Mouse (Mus musculus) limb, embryonic 11.5 days (tissue): Measurements from ENCODE around the gene Tspan13. TPM values are rescaled to one million over a fixed set of nuclear protein-coding genes. Genes with fewer than 3 reads are reported as not detected.

Source experiments
- ATAC-seq: fragments of 200-750 bp; cut with Nextera tagmentation; 2 replicates; pipeline ENCODE4 v1.8.0; 2017; ENCODE audit warnings: low read depth; ENCODE audit not compliant: insufficient number of reproducible peaks, low FRiP score, low TSS enrichment
- DNase-seq: peaks from one replicate; pipeline ENCODE4 v3.0.0-alpha.2; 2015; ENCODE audit warnings: low spot score
- H3K27ac ChIP-seq: fragments of 300-500 bp; sonication (generic); replicated peaks from 2 replicates; pipeline ENCODE4 v1.5.1; 2014; ENCODE audit warnings: low read depth, mild to moderate bottlenecking, low read length
- H3K27me3 ChIP-seq: fragments of 300-500 bp; sonication (generic); 2 replicates; pipeline ENCODE4 v1.6.1; 2014; ENCODE audit warnings: mild to moderate bottlenecking, low read length, mixed read lengths; ENCODE audit not compliant: control insufficient read depth, insufficient read depth
- H3K36me3 ChIP-seq: fragments of 300-500 bp; sonication (generic); 2 replicates; pipeline ENCODE4 v1.6.1; 2014; ENCODE audit warnings: mild to moderate bottlenecking, low read length, moderate library complexity, mixed read lengths; ENCODE audit not compliant: control insufficient read depth, insufficient read depth
- H3K4me1 ChIP-seq: fragments of 300-500 bp; sonication (generic); 2 replicates; pipeline ENCODE4 v1.6.1; 2014; ENCODE audit warnings: low read length, mixed read lengths; ENCODE audit not compliant: control insufficient read depth, insufficient read depth
- H3K4me2 ChIP-seq: fragments of 300-500 bp; sonication (generic); 2 replicates; pipeline ENCODE4 v1.6.1; 2014; ENCODE audit warnings: low read depth, mild to moderate bottlenecking, moderate library complexity; ENCODE audit not compliant: severe bottlenecking
- H3K4me3 ChIP-seq: fragments of 300-500 bp; sonication (generic); 2 replicates; pipeline ENCODE4 v1.5.1; 2014; ENCODE audit warnings: low read depth, low read length
- H3K9ac ChIP-seq: fragments of 300-500 bp; sonication (generic); 2 replicates; pipeline ENCODE4 v1.6.1; 2014; ENCODE audit warnings: mild to moderate bottlenecking, low read length
- H3K9me3 ChIP-seq: fragments of 300-500 bp; sonication (generic); 2 replicates; pipeline ENCODE4 v1.6.1; 2016; ENCODE audit warnings: low read length; ENCODE audit not compliant: control insufficient read depth
- WGBS: fragments of 180-500 bp; shearing (Covaris S2); extraction: QIAGEN DNeasy Blood & Tissue Kit; methylation state at CpG from one replicate; pipeline ENCODE4 v1.1.7; 2014; 5-methylcytosine and 5-hydroxymethylcytosine counted together
- polyA plus RNA-seq: library from polyadenylated mRNA; unstranded; fragments of >200 nt; fragmentation: Nextera tagmentation; extraction: Ambion mirVana; gene quantifications from 2 replicates; pipeline ENCODE4 v1.2.1, GENCODE M21; 2014

Gene Tspan13
- polyA plus RNA-seq, 1 experiment from 2014 or later = 54.7 TPM

DNA sequence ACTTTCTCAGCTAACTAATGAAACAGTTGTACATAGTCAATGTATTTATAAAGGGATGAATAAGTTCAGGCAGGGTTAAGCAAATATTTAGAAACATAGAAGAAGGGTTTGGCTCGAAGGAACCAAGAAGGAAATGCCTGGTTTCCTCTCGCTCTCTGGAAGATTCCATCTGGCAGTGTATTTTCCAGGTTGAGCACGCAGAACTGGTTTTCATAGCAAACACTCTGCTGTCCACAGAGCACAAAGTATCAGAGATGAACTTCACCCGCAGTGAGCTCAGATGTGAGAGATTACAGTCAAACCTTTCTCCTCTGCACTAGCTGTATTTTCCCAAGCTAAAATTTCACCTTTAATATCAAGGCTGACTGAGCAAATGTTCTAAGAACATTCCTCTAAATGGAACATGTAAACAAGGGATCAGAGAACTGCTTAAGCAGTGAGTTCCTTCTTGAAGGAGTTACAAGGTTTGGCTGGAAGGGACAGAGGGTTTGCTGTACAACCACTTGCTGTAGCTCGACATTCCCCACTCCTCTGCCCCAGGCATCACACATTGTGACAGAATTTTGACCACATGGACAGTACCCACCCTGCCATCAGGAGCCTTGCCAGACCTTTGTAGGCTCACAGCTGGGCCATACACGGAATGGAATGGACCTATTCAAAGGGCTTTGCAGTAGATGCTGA lies 33.8 kb downstream of the Tspan13 start:
- no peak overlapping the region for H3K4me2 ChIP-seq
- no peaks in the 10 kb centered on the region for H3K4me1 ChIP-seq
- no peak overlapping the region for H3K9ac ChIP-seq
- 80% methylated on average over 6 of the region's 6 CpGs for WGBS
- no peaks in the 10 kb centered on the region for H3K27me3 ChIP-seq
- H3K27ac ChIP-seq = no peak overlapping the region
- H3K4me3 ChIP-seq = no peak overlapping the region
- no peaks in the 10 kb centered on the region for H3K9me3 ChIP-seq
- H3K36me3 ChIP-seq = no peaks in the 10 kb centered on the region
- ATAC-seq = no peak
- no peak for DNase-seq

DNA sequence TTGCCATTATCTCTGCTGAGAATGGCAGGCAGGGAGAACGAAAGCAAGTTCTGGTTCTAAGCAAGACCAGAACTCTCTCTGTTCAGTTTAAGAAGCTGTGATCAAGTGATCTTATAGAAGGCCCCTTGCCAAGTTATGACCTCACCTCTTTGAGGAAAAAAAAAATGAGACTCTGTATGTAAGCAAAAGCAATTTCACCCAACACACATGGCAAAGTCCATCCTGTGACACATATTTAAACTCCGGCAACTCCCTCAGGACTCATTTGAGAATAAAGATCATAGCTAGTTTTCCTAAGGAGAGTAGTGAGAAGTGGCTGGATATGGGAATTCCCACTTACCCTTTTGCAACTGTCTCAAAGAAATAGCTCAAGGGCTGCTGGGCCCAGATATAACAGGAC lies 34.7 kb downstream of the Tspan13 start:
- no peak overlapping the region for H3K4me3 ChIP-seq
- no peaks in the 10 kb centered on the region for H3K4me1 ChIP-seq
- no peak overlapping the region for H3K4me2 ChIP-seq
- no peaks in the 10 kb centered on the region for H3K9me3 ChIP-seq
- 89% methylated on average over 2 of the region's 2 CpGs for WGBS
- H3K27ac ChIP-seq = no peak overlapping the region
- no peaks in the 10 kb centered on the region for H3K27me3 ChIP-seq
- DNase-seq (no peak), ATAC-seq (no peak)
- H3K36me3 ChIP-seq = no peaks in the 10 kb centered on the region
- no peak overlapping the region for H3K9ac ChIP-seq

DNA sequence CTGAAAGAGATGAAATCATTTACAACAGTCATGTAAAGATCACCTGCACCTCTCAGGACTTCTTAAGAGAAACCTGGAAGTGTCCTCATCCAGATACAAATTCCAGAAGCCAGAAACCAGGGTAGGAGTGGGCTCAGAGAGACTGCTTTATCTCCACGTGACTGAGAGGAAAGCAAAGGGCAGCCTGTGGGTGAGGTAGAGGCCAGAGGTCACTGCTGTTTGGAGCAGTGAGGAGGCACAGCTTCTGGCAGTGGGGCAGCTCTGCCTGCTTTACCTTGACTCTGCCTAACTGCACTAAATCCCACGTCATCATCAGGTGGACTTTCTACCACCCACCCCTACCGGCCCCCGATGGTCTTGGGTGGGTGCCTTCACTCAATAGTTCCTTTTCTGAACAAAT lies 37.6 kb downstream of the Tspan13 start:
- DNase-seq = no peak

DNA sequence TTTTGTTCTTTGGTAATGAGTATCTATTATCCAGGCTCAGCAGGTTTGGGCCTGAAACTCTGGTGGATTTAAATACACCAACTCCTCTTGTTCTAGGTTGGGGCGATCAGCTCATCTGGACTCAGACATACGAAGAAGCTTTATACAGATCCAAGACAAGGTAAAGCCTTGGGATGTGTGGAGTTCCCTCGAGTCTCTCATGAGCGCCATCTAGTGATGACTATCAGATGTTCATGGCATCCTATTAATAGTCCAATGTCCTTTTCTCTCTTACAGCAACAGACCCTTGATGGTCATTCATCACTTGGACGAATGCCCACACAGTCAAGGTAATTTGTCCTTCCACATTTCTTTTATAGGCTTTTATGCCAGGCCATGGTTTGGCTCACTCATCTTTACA lies 46.5 kb downstream of the Tspan13 start:
- ATAC-seq (no peak), DNase-seq (peak; percentile 52)
- no peaks in the 10 kb centered on the region for H3K36me3 ChIP-seq
- H3K9ac ChIP-seq = no peak overlapping the region
- no peaks in the 10 kb centered on the region for H3K9me3 ChIP-seq
- no peaks in the 10 kb centered on the region for H3K4me1 ChIP-seq
- H3K4me3 ChIP-seq = no peak overlapping the region
- WGBS = 36% methylated on average over 5 of the region's 5 CpGs
- no peak overlapping the region for H3K27ac ChIP-seq
- no peaks in the 10 kb centered on the region for H3K27me3 ChIP-seq
- no peak overlapping the region for H3K4me2 ChIP-seq

More for the DNA sequence above, 37.6 kb downstream of the Tspan13 start:
- Histone ChIP-seq H3K4me1 (no peaks in the 10 kb centered on the region), H3K9ac (no peak overlapping the region), H3K4me2 (no peak overlapping the region), H3K36me3 (no peaks in the 10 kb centered on the region), H3K27ac (no peak overlapping the region), H3K9me3 (no peaks in the 10 kb centered on the region), H3K27me3 (no peaks in the 10 kb centered on the region), H3K4me3 (no peak overlapping the region)
- no peak for ATAC-seq
- WGBS = 67% methylated on average over 4 of the region's 4 CpGs

DNA sequence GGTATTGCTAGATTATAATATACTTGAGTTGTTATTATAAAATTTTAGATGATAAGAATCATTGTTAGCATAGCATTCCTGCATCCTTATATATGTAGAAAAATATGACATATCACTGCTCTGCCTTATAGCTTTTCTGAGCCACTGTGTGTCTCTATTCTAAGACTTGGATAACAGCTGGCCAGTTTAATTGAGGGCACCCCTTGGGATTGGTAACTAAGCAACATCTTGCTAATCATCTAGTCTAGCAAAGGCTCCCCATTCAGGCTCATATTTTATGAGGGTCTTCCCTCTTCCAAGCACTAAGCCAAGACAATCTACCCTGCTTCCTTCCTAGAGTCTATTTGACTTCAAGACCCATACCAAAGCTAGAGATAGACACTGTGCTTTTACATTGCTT lies 48.2 kb downstream of the Tspan13 start:
- ATAC-seq (no peak), DNase-seq (no peak)
- Histone ChIP-seq H3K27me3 (no peaks in the 10 kb centered on the region), H3K4me3 (no peak overlapping the region), H3K4me1 (no peaks in the 10 kb centered on the region), H3K9me3 (no peaks in the 10 kb centered on the region), H3K36me3 (no peaks in the 10 kb centered on the region), H3K9ac (no peak overlapping the region), H3K27ac (no peak overlapping the region), H3K4me2 (no peak overlapping the region)

DNA sequence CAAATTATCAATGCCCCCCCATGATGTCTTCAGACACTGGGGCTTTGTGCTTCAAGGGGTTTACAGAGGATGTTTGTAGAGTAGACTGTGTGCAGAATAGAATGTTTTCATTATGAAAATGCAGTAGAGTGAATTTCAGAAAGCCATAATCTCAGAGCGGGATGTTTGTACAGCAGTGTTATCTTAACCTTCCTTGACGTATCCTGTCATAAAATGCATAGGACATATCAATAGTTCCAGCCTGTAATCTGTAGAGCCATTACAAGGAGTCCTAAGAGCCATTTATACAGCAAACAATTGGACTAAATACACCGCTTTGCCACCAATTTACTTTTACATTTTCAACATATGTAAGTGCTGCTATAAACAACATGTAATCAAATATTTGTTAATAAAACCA lies 48.7 kb downstream of the Tspan13 start:
- no peak overlapping the region for H3K9ac ChIP-seq
- DNase-seq (no peak), ATAC-seq (no peak)
- H3K4me2 ChIP-seq = no peak overlapping the region
- no peaks in the 10 kb centered on the region for H3K4me1 ChIP-seq
- 89% methylated on average over 3 of the region's 3 CpGs for WGBS
- H3K36me3 ChIP-seq = no peaks in the 10 kb centered on the region
- no peak overlapping the region for H3K4me3 ChIP-seq
- no peaks in the 10 kb centered on the region for H3K9me3 ChIP-seq
- H3K27ac ChIP-seq = no peak overlapping the region
- no peaks in the 10 kb centered on the region for H3K27me3 ChIP-seq

DNA sequence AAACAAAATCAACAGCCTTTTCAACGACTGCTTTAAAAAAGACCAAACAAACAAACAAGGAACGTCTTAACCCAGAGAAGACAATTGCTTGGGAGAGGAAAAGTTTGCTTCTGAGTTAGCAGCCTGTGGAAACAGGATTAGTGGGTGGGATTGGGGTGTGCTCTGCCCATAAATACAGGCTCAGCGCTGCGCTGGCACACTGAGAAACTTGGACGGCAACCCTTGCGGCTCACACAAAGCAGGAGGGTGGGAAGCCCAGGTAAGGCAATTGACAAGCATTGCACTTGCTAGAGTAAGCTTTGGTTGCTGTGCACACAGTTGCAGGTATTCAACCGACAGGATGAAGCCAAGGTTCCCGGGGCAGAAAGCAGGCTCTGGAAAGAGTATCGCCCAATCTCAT lies 49.6 kb downstream of the Tspan13 start, which contains the start of gene Agr2:
TSS of gene Agr2 (plus strand) at position 197 of the 400 bp plus-strand sequence.
- H3K27me3 ChIP-seq = no peaks in the 10 kb centered on the region

DNA sequence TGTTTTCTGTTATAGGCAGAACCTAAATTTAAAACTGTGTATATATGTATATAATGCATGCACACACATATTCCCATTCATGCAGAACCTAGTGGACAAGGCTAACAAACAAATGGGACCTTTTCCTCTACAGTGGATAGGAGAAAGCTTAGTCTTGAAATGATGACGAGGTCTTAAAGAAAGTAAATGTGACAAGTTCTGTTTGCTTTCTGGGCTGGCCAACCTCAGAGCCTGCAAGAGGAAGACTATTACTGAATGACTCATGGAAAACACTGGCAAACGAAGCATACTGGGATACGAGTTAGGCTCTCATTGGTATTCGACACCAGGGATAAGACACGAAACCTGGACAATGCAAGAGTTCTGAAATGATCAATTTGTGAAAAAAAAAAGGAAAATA lies 57.6 kb downstream of the Tspan13 start:
- ATAC-seq (no peak), DNase-seq (no peak)
- Histone ChIP-seq H3K4me2 (no peak overlapping the region), H3K4me1 (no peaks in the 10 kb centered on the region), H3K4me3 (no peak overlapping the region), H3K27ac (no peak overlapping the region), H3K36me3 (no peaks in the 10 kb centered on the region), H3K27me3 (no peaks in the 10 kb centered on the region), H3K9me3 (no peaks in the 10 kb centered on the region), H3K9ac (no peak overlapping the region)
- WGBS = 92% methylated on average over 5 of the region's 5 CpGs

More for the DNA sequence above, 49.6 kb downstream of the Tspan13 start, which contains the start of gene Agr2:
- Histone ChIP-seq H3K4me2 (no peak within 1 kb of the TSS), H3K9ac (no peak within 1 kb of the TSS), H3K9me3 (no peaks in the 10 kb centered on the region), H3K4me3 (no peak within 1 kb of the TSS), H3K4me1 (no peaks in the 10 kb centered on the region), H3K36me3 (no peaks in the 10 kb centered on the region), H3K27ac (no peak within 1 kb of the TSS)
- 72% methylated on average over 9 of the region's 9 CpGs for WGBS
- ATAC-seq = no peak
- no peak for DNase-seq

DNA sequence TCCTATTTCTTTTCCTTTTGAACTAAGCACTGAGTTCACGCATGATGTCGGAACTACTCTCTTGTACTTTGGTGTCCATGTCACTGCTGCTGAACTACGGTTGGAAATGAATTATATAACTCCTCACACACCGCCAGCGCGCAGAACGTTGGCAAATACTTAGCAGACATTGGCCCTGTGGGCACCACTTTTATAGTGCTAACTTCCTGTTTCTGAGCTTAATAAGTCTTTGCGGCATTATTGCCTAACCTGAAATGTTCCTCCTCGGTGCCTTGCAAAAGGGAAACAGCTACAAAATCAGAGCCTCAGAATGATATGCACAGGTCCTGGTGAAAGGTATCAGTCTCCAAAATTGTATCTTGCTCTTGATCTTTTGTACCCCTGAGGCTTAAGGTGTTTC lies 58.8 kb downstream of the Tspan13 start:
- no peak for DNase-seq

More for the DNA sequence above, 58.8 kb downstream of the Tspan13 start:
- H3K36me3 ChIP-seq = no peaks in the 10 kb centered on the region
- no peak overlapping the region for H3K4me2 ChIP-seq
- no peaks in the 10 kb centered on the region for H3K9me3 ChIP-seq
- H3K9ac ChIP-seq = no peak overlapping the region
- H3K27ac ChIP-seq = no peak overlapping the region
- 87% methylated on average over 9 of the region's 9 CpGs for WGBS
- no peak overlapping the region for H3K4me3 ChIP-seq
- H3K4me1 ChIP-seq = no peaks in the 10 kb centered on the region
- no peaks in the 10 kb centered on the region for H3K27me3 ChIP-seq
- ATAC-seq = no peak
